ENCODE assay signal across 9 mouse cellular contexts in the genomic region with DNA sequence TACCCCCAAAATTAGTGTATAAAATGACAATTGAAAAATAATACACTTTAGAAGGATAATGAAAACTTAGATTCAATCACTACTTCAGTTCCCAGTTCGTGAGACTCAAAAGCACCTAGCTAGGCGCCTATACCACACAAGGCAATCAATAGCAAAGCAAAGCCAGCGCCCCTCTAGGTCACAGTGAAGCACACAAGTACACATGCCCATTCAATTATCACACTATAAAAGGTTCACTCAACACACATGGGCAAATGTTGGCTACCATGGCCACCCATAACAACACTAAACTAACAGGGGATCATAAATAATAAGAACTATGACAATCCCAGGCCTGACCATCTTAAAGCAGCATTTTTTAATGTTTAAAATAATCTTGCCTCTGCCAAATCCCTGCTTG. TPM values are rescaled to one million over a fixed set of nuclear protein-coding genes. Genes with fewer than 3 reads are reported as not detected.
DNase-seq lines count a peak whose midpoint lies in the region; ATAC-seq and TF ChIP-seq lines count a peak whose summit lies in the region.
"Had no signal": no experiment of that assay in that cellular context is flagged by ENCODE, and none has a peak within 500 bp of the region (broad histone marks: within the 10 kb centered on the region; RNA-seq: fewer than 3 reads in every experiment).

No protein-coding gene starts in this region.

- peak overlapping the region; percentile 38; the same call in 1 of the 2 replicates for H3K4me2 ChIP-seq in CH12.LX (ENCODE audit: insufficient read depth, low read depth, poor library complexity, severe bottlenecking)
- peak overlapping the region; percentile 75 for H3K4me2 ChIP-seq in forebrain, embryonic 12.5 days
- peak overlapping the region; percentile 74 for H3K4me2 ChIP-seq in liver, embryonic 11.5 days

- in situ Hi-C loops in CH12.LX (cut with MboI; ENCODE audit: low pct_ligation_motif_present, low pct_unique_long_range_greater_than_20kb, low sequenced_read_pairs) = no loop called here

- H3K9me3 ChIP-seq in CH12.LX (replicated peaks; ENCODE audit: low read length) = no peaks in the 10 kb centered on the region
- no peaks in the 10 kb centered on the region for H3K9me3 ChIP-seq in forebrain, embryonic 12.5 days
- no peaks in the 10 kb centered on the region for H3K9me3 ChIP-seq in liver, embryonic 11.5 days (ENCODE audit: control insufficient read depth, low read length)

- no peak for TF ChIP-seq POLR2A in CH12.LX (IDR thresholded peaks at IDR 0.05; ENCODE audit: low read depth, low read length)

- WGBS in forebrain, embryonic 12.5 days = 9% methylated on average over 3 of the region's 3 CpGs
- 24% methylated on average over 3 of the region's 3 CpGs for WGBS in liver, embryonic 11.5 days

- TF ChIP-seq RAD21 in CH12.LX (IDR thresholded peaks at IDR 0.05; ENCODE audit: low read depth, low read length) = no peak

- dilution Hi-C loops in CH12.LX (cut with MboI; ENCODE audit: extremely low pct_ligation_motif_present, extremely low pct_unique_long_range_greater_than_20kb, low sequenced_read_pairs) = no loop called here

- DNase-seq in 3T3-L1 (ENCODE audit: low read depth, low spot score) (peak; percentile 53), CH12.LX (ENCODE audit: extremely low read depth) (no peak)
- DNase-seq in liver, embryonic 11.5 days (ENCODE audit: low spot score) = no peak
- no peak for DNase-seq in frontal cortex, postnatal 14 days (ENCODE audit: low spot score in 2 of 2)
- DNase-seq in natural killer cell, adult 2 months (ENCODE audit: low spot score in 2 of 2) = no peak
- no peak for DNase-seq in frontal cortex, postnatal 25 days (ENCODE audit: low spot score in 2 of 2)
- DNase-seq: thymus, postnatal 36 days had no signal

- peaks cover 0 to 7% of the 10 kb centered on the region in 2 experiments for H3K36me3 ChIP-seq in CH12.LX (replicated peaks in 1 of 2; ENCODE audit: control insufficient read depth in 1 of 2, insufficient read depth in 1 of 2, low read length in 1 of 2)
- no peaks in the 10 kb centered on the region for H3K36me3 ChIP-seq in forebrain, embryonic 12.5 days (replicated peaks)
- H3K36me3 ChIP-seq in liver, embryonic 11.5 days (ENCODE audit: control insufficient read depth, insufficient read depth, low read length) = no peaks in the 10 kb centered on the region

- no peak for TF ChIP-seq EP300 in CH12.LX (IDR thresholded peaks at IDR 0.05; ENCODE audit: low read length)

- no peak for ATAC-seq in forebrain, embryonic 12.5 days (ENCODE audit: low FRiP score)
- ATAC-seq in liver, embryonic 11.5 days (replicated peaks; ENCODE audit: low FRiP score) = no peak
- no peak for ATAC-seq in CD4-positive, CD25-positive, alpha-beta regulatory T cell, adult 4 months

- H3K4me1 ChIP-seq in CH12.LX (ENCODE audit: control insufficient read depth in 1 of 2, insufficient read depth in 2 of 2) = peaks cover 8 to 55% of the 10 kb centered on the region in 2 experiments; a peak in 3 of 4 replicates
- peaks cover 36% of the 10 kb centered on the region for H3K4me1 ChIP-seq in forebrain, embryonic 12.5 days
- peaks cover 37% of the 10 kb centered on the region for H3K4me1 ChIP-seq in liver, embryonic 11.5 days (replicated peaks; ENCODE audit: control insufficient read depth, insufficient read depth, low read length)

- H3K27ac ChIP-seq in CH12.LX (ENCODE audit: insufficient read depth, low read depth) = no peak overlapping the region
- H3K27ac ChIP-seq in forebrain, embryonic 12.5 days = no peak overlapping the region
- no peak overlapping the region for H3K27ac ChIP-seq in liver, embryonic 11.5 days (ENCODE audit: low read depth, low read length)

- no peak; a peak in 1 of 4 replicates for TF ChIP-seq CTCF in CH12.LX (conservative IDR thresholded peaks at IDR 0.05 in 1 of 2, IDR thresholded peaks at IDR 0.05 in 1 of 2; ENCODE audit: low read depth in 2 of 2, low read length in 2 of 2)

- no peaks in the 10 kb centered on the region for H3K27me3 ChIP-seq in CH12.LX (replicated peaks)
- H3K27me3 ChIP-seq in forebrain, embryonic 12.5 days = no peaks in the 10 kb centered on the region
- H3K27me3 ChIP-seq in liver, embryonic 11.5 days (replicated peaks; ENCODE audit: control insufficient read depth, insufficient read depth, low read length) = no peaks in the 10 kb centered on the region

- H3K9ac ChIP-seq in CH12.LX (ENCODE audit: insufficient read depth, low read depth) = no peak overlapping the region; the same call in 1 of the 2 replicates
- 0 out of 2 replicates have a peak overlapping the region, but pooled peaks have one; percentile 96 for H3K9ac ChIP-seq in forebrain, embryonic 12.5 days
- peak overlapping the region; percentile 96 for H3K9ac ChIP-seq in liver, embryonic 11.5 days (ENCODE audit: low read depth, low read length)

- H3K79me2 ChIP-seq in CH12.LX (replicated peaks; ENCODE audit: control insufficient read depth, extremely low read depth, insufficient read depth, poor library complexity, severe bottlenecking) = peaks cover 36% of the 10 kb centered on the region

- H3K4me3 ChIP-seq in CH12.LX (replicated peaks in 1 of 3; ENCODE audit: low read depth in 2 of 3, low read length in 2 of 3, poor library complexity in 1 of 3) = peak overlapping the region in 2 of 3 experiments; percentile 79
- H3K4me3 ChIP-seq in forebrain, embryonic 12.5 days (replicated peaks) = peak overlapping the region; percentile 98
- peak overlapping the region; percentile 91 for H3K4me3 ChIP-seq in liver, embryonic 11.5 days (ENCODE audit: low read depth, low read length)

TF ChIP-seq in CH12.LX, 34 proteins besides CTCF, POLR2A, EP300 and RAD21:
- TF ChIP-seq ZNF384 (IDR thresholded peaks at IDR 0.05; ENCODE audit: low read depth, low read length) (no peak), BHLHE40 (IDR thresholded peaks at IDR 0.05; ENCODE audit: low read depth, low read length) (no peak), SMC3 (IDR thresholded peaks at IDR 0.05; ENCODE audit: low read depth, low read length) (no peak), ZKSCAN1 (IDR thresholded peaks at IDR 0.05; ENCODE audit: borderline replicate concordance, low read depth, low read length) (no peak), ETS1 (conservative IDR thresholded peaks at IDR 0.05; ENCODE audit: low read depth, low read length) (no peak), NELFE (IDR thresholded peaks at IDR 0.05; ENCODE audit: low read depth, low read length) (no peak), JUN (IDR thresholded peaks at IDR 0.05; ENCODE audit: insufficient read depth, low read depth, low read length) (no peak), TCF12 (IDR thresholded peaks at IDR 0.05; ENCODE audit: low read depth, low read length) (no peak), HCFC1 (IDR thresholded peaks at IDR 0.05; ENCODE audit: low read depth, low read length) (no peak), ELF1 (IDR thresholded peaks at IDR 0.05; ENCODE audit: low read depth, low read length) (no peak), MAFK (IDR thresholded peaks at IDR 0.05; ENCODE audit: insufficient replicate concordance, low read length) (no peak), MAZ (IDR thresholded peaks at IDR 0.05; ENCODE audit: low read depth, low read length) (no peak), TBP (conservative IDR thresholded peaks at IDR 0.05; ENCODE audit: low read depth, low read length) (no peak)

RNA-seq across cellular contexts. Expression of a gene that starts 5.8 kb away (rescaled TPM):
- total RNA-seq in CH12.LX (2012; rRNA removed) (10.1 and 11.5 TPM in 2 replicates), CH12.LX (2014; rRNA removed) (8.3 and 9.7 TPM in 2 replicates)
- 31.0 and 39.9 TPM in 2 replicates for polyA plus RNA-seq in CH12.LX (2012; ENCODE audit: insufficient read length, low read depth)
- polyA plus RNA-seq in forebrain, embryonic 12.5 days (2016; fragmentation: Nextera tagmentation; extraction: Ambion mirVana) = 19.6 and 20.4 TPM in 2 replicates
- polyA plus RNA-seq in liver, embryonic 11.5 days (2014; fragmentation: Nextera tagmentation; extraction: Ambion mirVana) = 19.1 and 19.8 TPM in 2 replicates
- 10 to 100 TPM; 11.1 to 14.8 TPM for polyA plus RNA-seq in CD4-positive, CD25-positive, alpha-beta regulatory T cell, adult 4 months (2017; shearing (Covaris generic))
